25 mouse cellular contexts compared by ENCODE assay signal in the genomic region with DNA sequence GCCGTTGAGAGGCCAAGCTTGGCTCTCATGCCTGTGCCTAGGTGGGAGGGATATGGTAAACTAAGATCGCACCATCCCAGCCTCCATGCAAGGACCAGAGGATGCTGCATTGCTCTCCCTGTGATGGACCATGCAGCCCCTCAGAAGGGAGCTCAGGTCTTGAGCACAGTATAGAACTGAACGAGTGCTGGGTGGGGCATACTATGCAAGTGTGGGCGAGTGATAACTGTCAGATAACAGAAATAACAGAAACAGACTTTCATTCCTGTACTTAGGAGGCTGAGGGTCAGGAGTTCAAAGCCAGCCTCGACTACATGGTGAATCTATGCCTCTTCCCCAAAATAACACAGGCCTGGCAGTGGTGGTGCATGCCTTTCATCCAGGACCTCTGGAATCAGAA. TPM values are rescaled to one million over a fixed set of nuclear protein-coding genes. Genes with fewer than 3 reads are reported as not detected.
DNase-seq lines count a peak whose midpoint lies in the region; ATAC-seq lines count a peak whose summit lies in the region.
"Had no signal": no experiment of that assay in that cellular context is flagged by ENCODE, and none has a peak within 500 bp of the region (broad histone marks: within the 10 kb centered on the region; RNA-seq: fewer than 3 reads in every experiment).

No protein-coding gene starts in this region.

- H3K4me1 ChIP-seq in liver, embryonic 13.5 days (replicated peaks): peaks cover 46% of the 10 kb centered on the region
- peaks cover 55% of the 10 kb centered on the region for H3K4me1 ChIP-seq in megakaryocyte, embryonic 14.5 days

- H3K27me3 ChIP-seq in liver, embryonic 13.5 days: peaks cover 36% of the 10 kb centered on the region
- H3K27me3 ChIP-seq in megakaryocyte, embryonic 14.5 days (replicated peaks): peaks cover 39% of the 10 kb centered on the region
- H3K27me3 ChIP-seq: embryonic facial prominence, embryonic 15.5 days; Patski had no signal

- intact Hi-C loops in heart, postnatal 25 days (cut with DNase I): loop anchor here (5.0 to 10.0 kb wide), 2 partner anchors 53 to 180 kb away; partner anchors contain the start of gene Snrnp35

- H3K36me3 ChIP-seq in liver, embryonic 13.5 days: no peaks in the 10 kb centered on the region
- no peaks in the 10 kb centered on the region for H3K36me3 ChIP-seq in megakaryocyte, embryonic 14.5 days (replicated peaks; ENCODE audit: low read length)
- H3K36me3 ChIP-seq: embryonic facial prominence, embryonic 13.5 days; embryonic facial prominence, embryonic 15.5 days; forebrain, embryonic 10.5 days; forebrain, embryonic 12.5 days had no signal

- 0 out of 2 replicates have a peak overlapping the region, but pooled peaks have one; percentile 21 for H3K27ac ChIP-seq in liver, embryonic 13.5 days
- H3K27ac ChIP-seq: embryonic facial prominence, embryonic 13.5 days; embryonic facial prominence, embryonic 15.5 days; forebrain, embryonic 10.5 days; forebrain, embryonic 12.5 days had no signal

- no peaks in the 10 kb centered on the region for H3K9me3 ChIP-seq in liver, embryonic 13.5 days (replicated peaks)
- H3K9me3 ChIP-seq in megakaryocyte, embryonic 14.5 days: no peaks in the 10 kb centered on the region
- H3K9me3 ChIP-seq: embryonic facial prominence, embryonic 13.5 days; embryonic facial prominence, embryonic 15.5 days; forebrain, embryonic 10.5 days; forebrain, embryonic 12.5 days had no signal

- H3K4me3 ChIP-seq in liver, embryonic 13.5 days (replicated peaks): no peak overlapping the region
- H3K4me3 ChIP-seq in megakaryocyte, embryonic 14.5 days (replicated peaks): peak overlapping the region; percentile 20
- H3K4me3 ChIP-seq: embryonic facial prominence, embryonic 13.5 days; embryonic facial prominence, embryonic 15.5 days; erythroblast, embryonic 14.5 days; forebrain, embryonic 10.5 days; forebrain, embryonic 12.5 days had no signal

- DNase-seq in heart, adult 11 months: peak; percentile 87
- DNase-seq in heart, postnatal 25 days (ENCODE audit: low spot score): no peak
- DNase-seq in liver, embryonic 13.5 days: no peak
- DNase-seq in liver: no peak
- no peak for DNase-seq in cerebellum, postnatal 25 days
- DNase-seq: adrenal gland, adult 8-10 months; adrenal gland, postnatal 14 days; adrenal gland, postnatal 36 days; cerebellum, adult 11-12 months; cerebellum, adult 2 months; cerebellum, adult 9-10 months; cerebellum, postnatal 10 days; cerebellum, postnatal 36 days; embryo, embryonic 11 days had no signal

- ATAC-seq in liver, embryonic 13.5 days (ENCODE audit: low read depth): peak; percentile 42; the same call in 1 of the 2 replicates
- no peak for ATAC-seq in megakaryocyte, adult 5-6 weeks (ENCODE audit: poor library complexity, severe bottlenecking)
- ATAC-seq: activated CD4-positive, CD25-positive, alpha-beta regulatory T cell, adult 4 months; forebrain, embryonic 14.5 days; forebrain, embryonic 16.5 days; Patski had no signal

- no peak overlapping the region for H3K9ac ChIP-seq in liver, embryonic 13.5 days
- H3K9ac ChIP-seq: embryonic facial prominence, embryonic 13.5 days; embryonic facial prominence, embryonic 15.5 days; forebrain, embryonic 12.5 days had no signal

- H3K4me2 ChIP-seq in liver, embryonic 13.5 days: no peak overlapping the region
- H3K4me2 ChIP-seq: embryonic facial prominence, embryonic 13.5 days; embryonic facial prominence, embryonic 15.5 days; forebrain, embryonic 12.5 days had no signal

- 35% methylated on average over 5 of the region's 5 CpGs for WGBS in liver, embryonic 13.5 days (ENCODE audit: insufficient replicate concordance)

RNA-seq across cellular contexts. Expression of gene Rilpl1, which starts 3.8 kb away (rescaled TPM):
- 100 to 1,000 TPM; 191 to 222 TPM for total RNA-seq in heart, postnatal 25 days (2021)
- 1.9 and 2.5 TPM in 2 replicates for polyA plus RNA-seq in liver, embryonic 13.5 days (2015; fragmentation: Nextera tagmentation; extraction: Ambion mirVana)
- 0.75 and 11.4 TPM in 2 replicates for polyA plus RNA-seq in megakaryocyte, embryonic 14.5 days (2012; ENCODE audit: insufficient read depth, low replicate concordance)
- total RNA-seq in megakaryocyte, adult 5-6 weeks (2015): 0.75 and 1.2 TPM in 2 replicates
- total RNA-seq in megakaryocyte, adult 5-6 weeks (2017): 0.48 and 0.65 TPM in 2 replicates

RNA-seq across cellular contexts. Expression of gene Tmed2, which starts 5.5 kb away (rescaled TPM):
- 100 to 1,000 TPM; 165 to 178 TPM for total RNA-seq in heart, postnatal 25 days (2021)
- polyA plus RNA-seq in liver, embryonic 13.5 days (2015; fragmentation: Nextera tagmentation; extraction: Ambion mirVana): 366 and 422 TPM in 2 replicates
- polyA plus RNA-seq in megakaryocyte, embryonic 14.5 days (2012; ENCODE audit: insufficient read depth, low replicate concordance): 72.2 and 125 TPM in 2 replicates
- total RNA-seq in megakaryocyte, adult 5-6 weeks (2015): 561 and 605 TPM in 2 replicates
- total RNA-seq in megakaryocyte, adult 5-6 weeks (2017): 974 and 1,002 TPM in 2 replicates

RNA-seq across cellular contexts. Expression of gene Ddx55, which starts 17.6 kb away (rescaled TPM):
- total RNA-seq in heart, postnatal 25 days (2021): 1 to 10 TPM; 5.4 to 6.0 TPM
- 9.4 and 11.0 TPM in 2 replicates for polyA plus RNA-seq in liver, embryonic 13.5 days (2015; fragmentation: Nextera tagmentation; extraction: Ambion mirVana)
- 4.6 and 7.1 TPM in 2 replicates for polyA plus RNA-seq in megakaryocyte, embryonic 14.5 days (2012; ENCODE audit: insufficient read depth, low replicate concordance)
- total RNA-seq in megakaryocyte, adult 5-6 weeks (2015): 6.5 and 7.7 TPM in 2 replicates
- 7.2 and 15.1 TPM in 2 replicates for total RNA-seq in megakaryocyte, adult 5-6 weeks (2017)

RNA-seq across cellular contexts. Expression of gene Eif2b1, which starts 43.9 kb away (rescaled TPM):
- total RNA-seq in heart, postnatal 25 days (2021): 10 to 100 TPM; 27.8 to 33.3 TPM
- 69.8 and 80.8 TPM in 2 replicates for polyA plus RNA-seq in liver, embryonic 13.5 days (2015; fragmentation: Nextera tagmentation; extraction: Ambion mirVana)
- polyA plus RNA-seq in megakaryocyte, embryonic 14.5 days (2012; ENCODE audit: insufficient read depth, low replicate concordance): 8.4 and 10.9 TPM in 2 replicates
- 24.8 and 28.0 TPM in 2 replicates for total RNA-seq in megakaryocyte, adult 5-6 weeks (2015)
- 15.6 and 20.0 TPM in 2 replicates for total RNA-seq in megakaryocyte, adult 5-6 weeks (2017)

RNA-seq across cellular contexts. Expression of gene Gtf2h3, which starts 43.9 kb away (rescaled TPM):
- 10 to 100 TPM; 19.8 to 22.6 TPM for total RNA-seq in heart, postnatal 25 days (2021)
- 30.8 and 37.6 TPM in 2 replicates for polyA plus RNA-seq in liver, embryonic 13.5 days (2015; fragmentation: Nextera tagmentation; extraction: Ambion mirVana)
- polyA plus RNA-seq in megakaryocyte, embryonic 14.5 days (2012; ENCODE audit: insufficient read depth, low replicate concordance): 3.1 TPM in 1 of 2 replicates, not detected in the other
- total RNA-seq in megakaryocyte, adult 5-6 weeks (2015): 8.0 and 8.6 TPM in 2 replicates
- 11.6 and 20.7 TPM in 2 replicates for total RNA-seq in megakaryocyte, adult 5-6 weeks (2017)

Comparison
In these comparisons a context has a peak if more than half of its experiments do, and no peak if none do; other contexts are left out.
1. RNA of gene Rilpl1, which starts 3.8 kb away (total RNA-seq): 191 to 222 TPM in heart, postnatal 25 days; 0.48 to 1.2 TPM in megakaryocyte, adult 5-6 weeks; every median in the first group is over 10 times any median in the second.